Mouse (Mus musculus): Measurements from ENCODE around the gene Vcl. TPM values are rescaled to one million over a fixed set of nuclear protein-coding genes. Genes with fewer than 3 reads are reported as not detected.

The Vcl gene
- polyA plus RNA-seq, 1 experiment, result 129 TPM

GRCm38 (mm10) chr14:20916625-20917612 is 12.3 kb upstream of the Vcl start:
- Histone ChIP-seq H3K79me3 (ENCODE audit: low read depth) (no peaks in the 10 kb centered on the region), H3K27me3 (ENCODE audit: control insufficient read depth, insufficient read depth, insufficient read length) (no peaks in the 10 kb centered on the region), H3K4me3 (ENCODE audit: insufficient read depth, poor library complexity, severe bottlenecking) (no peak overlapping the region), H3ac (ENCODE audit: control insufficient read depth, insufficient read length, low read depth) (no peak overlapping the region), H3K36me3 (ENCODE audit: control insufficient read depth, insufficient read depth) (no peaks in the 10 kb centered on the region), H3K79me2 (ENCODE audit: control insufficient read depth, insufficient read depth) (no peaks in the 10 kb centered on the region)
- no peak for TF ChIP-seq USF1 (IDR thresholded peaks at IDR 0.05; ENCODE audit: low read depth)
- no peak for TF ChIP-seq MAX (IDR thresholded peaks at IDR 0.05)
- TF ChIP-seq MYOG (IDR thresholded peaks at IDR 0.05; ENCODE audit: control insufficient read depth, extremely low read depth, insufficient read length), result no peak
- TF ChIP-seq FOSL1 (IDR thresholded peaks at IDR 0.05; ENCODE audit: insufficient read depth, low read length, poor library complexity, severe bottlenecking), result no peak
- no peak for TF ChIP-seq CEBPB (IDR thresholded peaks at IDR 0.05; ENCODE audit: low read depth)
- TF ChIP-seq CTCF (IDR thresholded peaks at IDR 0.05; ENCODE audit: control insufficient read depth, insufficient read depth, insufficient read length), result no peak
- no peak for TF ChIP-seq MYOD1 (IDR thresholded peaks at IDR 0.05; ENCODE audit: control insufficient read depth, insufficient read length, low read depth)

GRCm38 (mm10) chr14:20924071-20924789 is 5.0 kb upstream of the Vcl start:
- no peaks in the 10 kb centered on the region for H3K36me3 ChIP-seq (ENCODE audit: control insufficient read depth, insufficient read depth)
- TF ChIP-seq USF1 (IDR thresholded peaks at IDR 0.05; ENCODE audit: low read depth) (no peak), FOSL1 (IDR thresholded peaks at IDR 0.05; ENCODE audit: insufficient read depth, low read length, poor library complexity, severe bottlenecking) (peak; percentile 12)
- no peak overlapping the region for H3K4me3 ChIP-seq (ENCODE audit: insufficient read depth, poor library complexity, severe bottlenecking)

DNA sequence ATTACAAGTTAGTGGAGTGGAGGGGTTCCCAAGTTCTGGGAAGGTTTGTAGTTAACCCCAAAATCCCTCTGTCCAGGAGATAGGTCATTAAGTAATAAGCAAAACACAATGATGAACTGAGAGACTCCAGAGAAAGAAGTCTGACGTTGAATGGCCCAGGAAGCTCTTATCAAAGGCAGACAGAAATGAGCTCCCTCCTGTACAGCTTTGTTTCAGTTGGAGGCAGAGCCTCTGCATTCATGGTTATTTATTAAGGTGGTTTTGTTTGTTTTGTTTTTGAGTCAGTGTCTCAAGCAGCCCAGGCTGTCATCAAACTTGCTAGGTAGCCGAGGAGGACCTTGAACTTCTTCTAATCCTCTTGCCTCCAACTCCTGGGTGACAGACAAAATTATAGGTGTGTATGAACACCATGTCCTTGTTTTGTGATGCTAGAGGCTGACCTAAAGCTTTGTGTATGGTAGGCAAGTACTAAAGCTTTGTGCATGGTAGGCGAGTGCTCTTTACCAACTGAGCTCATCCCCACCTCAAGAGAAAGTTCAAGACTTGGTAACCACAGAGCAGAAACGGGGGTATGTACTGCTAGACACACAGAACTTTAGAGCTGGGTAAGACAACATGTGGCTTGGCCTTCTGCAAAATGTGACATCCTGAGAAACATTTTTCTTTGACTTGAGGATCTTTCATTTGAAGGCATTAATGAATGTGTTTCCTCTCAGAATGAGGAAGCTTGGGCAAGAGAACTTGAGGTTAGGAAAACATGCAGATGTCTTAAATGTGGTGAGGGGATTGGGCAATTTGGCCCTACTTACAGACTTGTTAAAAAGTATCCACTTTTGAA is 1.5 kb upstream of the Vcl start:
- H3K79me3 ChIP-seq (ENCODE audit: low read depth), result peaks cover 33% of the 10 kb centered on the region
- no peak overlapping the region for H3ac ChIP-seq (ENCODE audit: control insufficient read depth, insufficient read length, low read depth)
- TF ChIP-seq USF1 (IDR thresholded peaks at IDR 0.05; ENCODE audit: low read depth), result no peak
- TF ChIP-seq MYOD1 (IDR thresholded peaks at IDR 0.05; ENCODE audit: control insufficient read depth, insufficient read length, low read depth), result no peak
- TF ChIP-seq FOSL1 (IDR thresholded peaks at IDR 0.05; ENCODE audit: insufficient read depth, low read length, poor library complexity, severe bottlenecking), result no peak
- no peak for TF ChIP-seq CEBPB (IDR thresholded peaks at IDR 0.05; ENCODE audit: low read depth)
- TF ChIP-seq CTCF (IDR thresholded peaks at IDR 0.05; ENCODE audit: control insufficient read depth, insufficient read depth, insufficient read length), result no peak
- no peak for TF ChIP-seq MYOG (IDR thresholded peaks at IDR 0.05; ENCODE audit: control insufficient read depth, extremely low read depth, insufficient read length)
- no peak for TF ChIP-seq MAX (IDR thresholded peaks at IDR 0.05)
- H3K79me2 ChIP-seq (ENCODE audit: control insufficient read depth, insufficient read depth), result peaks cover 35% of the 10 kb centered on the region
- H3K4me3 ChIP-seq (ENCODE audit: insufficient read depth, poor library complexity, severe bottlenecking), result no peak overlapping the region
- H3K36me3 ChIP-seq (ENCODE audit: control insufficient read depth, insufficient read depth), result peaks cover 13% of the 10 kb centered on the region
- no peaks in the 10 kb centered on the region for H3K27me3 ChIP-seq (ENCODE audit: control insufficient read depth, insufficient read depth, insufficient read length)

More at GRCm38 (mm10) chr14:20924071-20924789, 5.0 kb upstream of the Vcl start:
- peaks cover under 1% of the 10 kb centered on the region for H3K79me2 ChIP-seq (ENCODE audit: control insufficient read depth, insufficient read depth)
- no peak overlapping the region for H3ac ChIP-seq (ENCODE audit: control insufficient read depth, insufficient read length, low read depth)
- no peaks in the 10 kb centered on the region for H3K79me3 ChIP-seq (ENCODE audit: low read depth)
- H3K27me3 ChIP-seq (ENCODE audit: control insufficient read depth, insufficient read depth, insufficient read length), result no peaks in the 10 kb centered on the region

DNA sequence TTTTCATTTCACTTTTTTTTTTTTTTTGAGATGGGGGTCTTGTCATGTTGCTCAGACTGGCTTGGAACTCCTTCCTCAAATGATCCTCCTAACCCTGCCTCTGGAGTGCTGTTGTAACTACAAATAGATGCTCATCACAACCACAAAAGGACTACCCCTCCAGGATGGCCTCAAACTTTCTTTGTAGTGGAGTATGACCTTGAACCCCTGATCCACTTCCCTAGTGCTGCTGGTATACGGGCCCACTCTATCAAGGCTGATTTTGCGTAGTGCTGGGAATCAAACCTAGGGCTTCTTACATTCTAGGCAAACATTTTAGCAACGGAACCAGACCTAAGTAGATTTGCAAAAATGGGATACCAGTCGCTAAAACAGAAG is 901 bp upstream of the Vcl start:
- no peak overlapping the region for H3ac ChIP-seq (ENCODE audit: control insufficient read depth, insufficient read length, low read depth)
- TF ChIP-seq FOSL1 (IDR thresholded peaks at IDR 0.05; ENCODE audit: insufficient read depth, low read length, poor library complexity, severe bottlenecking), result no peak
- peaks cover 13% of the 10 kb centered on the region for H3K36me3 ChIP-seq (ENCODE audit: control insufficient read depth, insufficient read depth)
- H3K4me3 ChIP-seq (ENCODE audit: insufficient read depth, poor library complexity, severe bottlenecking), result no peak overlapping the region
- H3K79me3 ChIP-seq (ENCODE audit: low read depth), result peaks cover 39% of the 10 kb centered on the region
- H3K79me2 ChIP-seq (ENCODE audit: control insufficient read depth, insufficient read depth), result peaks cover 42% of the 10 kb centered on the region
- H3K27me3 ChIP-seq (ENCODE audit: control insufficient read depth, insufficient read depth, insufficient read length), result no peaks in the 10 kb centered on the region

- no peak for TF ChIP-seq MYOD1 (IDR thresholded peaks at IDR 0.05; ENCODE audit: control insufficient read depth, insufficient read length, low read depth)
- no peak for TF ChIP-seq MYOG (IDR thresholded peaks at IDR 0.05; ENCODE audit: control insufficient read depth, extremely low read depth, insufficient read length)
- no peak for TF ChIP-seq CEBPB (IDR thresholded peaks at IDR 0.05; ENCODE audit: low read depth)
- no peak for TF ChIP-seq FOSL1 (IDR thresholded peaks at IDR 0.05; ENCODE audit: insufficient read depth, low read length, poor library complexity, severe bottlenecking)
- no peak for TF ChIP-seq USF1 (IDR thresholded peaks at IDR 0.05; ENCODE audit: low read depth)
- TF ChIP-seq MAX (IDR thresholded peaks at IDR 0.05), result no peak
- no peak for TF ChIP-seq CTCF (IDR thresholded peaks at IDR 0.05; ENCODE audit: control insufficient read depth, insufficient read depth, insufficient read length)
- peaks cover 17% of the 10 kb centered on the region for H3K36me3 ChIP-seq (ENCODE audit: control insufficient read depth, insufficient read depth)
- peaks cover 58% of the 10 kb centered on the region for H3K79me2 ChIP-seq (ENCODE audit: control insufficient read depth, insufficient read depth)
- peak overlapping the region; percentile 66 for H3ac ChIP-seq (ENCODE audit: control insufficient read depth, insufficient read length, low read depth)
- no peaks in the 10 kb centered on the region for H3K27me3 ChIP-seq (ENCODE audit: control insufficient read depth, insufficient read depth, insufficient read length)
- H3K4me3 ChIP-seq (ENCODE audit: insufficient read depth, poor library complexity, severe bottlenecking), result peak overlapping the region; percentile 92
- peaks cover 55% of the 10 kb centered on the region for H3K79me3 ChIP-seq (ENCODE audit: low read depth)
Measured at GRCm38 (mm10) chr14:20929814-20930434, 726 bp downstream of the Vcl start.
